Mouse (Mus musculus) thymus, adult 2 months (tissue): ENCODE results near the gene Lhx4.

Experiments used
- CTCF ChIP-seq: fragments of 200-500 bp; IDR thresholded peaks from 2 replicates; pipeline ENCODE4 v1.5.1; 2012; ENCODE audit warnings: mild to moderate bottlenecking, control low read depth, low read length, moderate library complexity, borderline replicate concordance; ENCODE audit not compliant: control insufficient read depth, poor library complexity, insufficient read depth; ENCODE audit errors: extremely low read depth
- POLR2A ChIP-seq: fragments of 200-500 bp; IDR thresholded peaks from 2 replicates; pipeline ENCODE4 v1.6.1; 2012; ENCODE audit warnings: mild to moderate bottlenecking, low read length, control low read depth, moderate library complexity; ENCODE audit not compliant: control insufficient read depth, poor library complexity, insufficient read depth; ENCODE audit errors: extremely low read depth

DNA sequence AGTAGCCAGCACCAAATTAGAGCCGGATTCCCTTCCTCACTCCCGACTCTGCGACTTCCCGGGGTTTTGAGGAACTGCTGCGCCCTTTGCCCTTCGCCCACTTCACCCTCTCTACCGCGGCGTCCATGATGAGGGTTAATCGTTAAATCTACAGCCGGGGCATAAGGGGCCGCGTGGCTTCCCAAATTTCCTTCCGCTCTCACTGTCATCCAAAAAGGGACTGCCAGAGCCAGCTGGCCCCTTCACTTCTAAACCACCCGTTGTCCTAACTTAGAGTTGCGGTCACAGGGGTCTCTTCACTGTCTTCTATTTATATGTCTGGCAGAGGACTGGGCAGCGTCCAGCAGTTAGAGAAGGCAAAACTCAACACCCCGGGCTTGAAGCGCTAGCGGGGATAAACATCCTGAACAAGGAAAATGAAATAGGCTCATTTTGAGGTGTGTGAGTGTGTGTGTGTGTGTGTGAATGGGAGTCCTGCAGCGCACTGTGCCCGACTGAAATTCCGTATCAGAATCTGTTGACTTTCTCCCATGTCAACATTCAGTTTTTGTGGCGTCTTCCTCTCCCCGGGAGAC lies 13.6 kb downstream of the Lhx4 start:
- TF ChIP-seq POLR2A (no peak), CTCF (no peak)
